Mouse (Mus musculus): ENCODE measurements at regions not wholly inside any gene's neighbourhood (a gene's known extent, or its start where the extent isn't known, plus 50 kb on each side); places are given as distances from the start of the nearest gene placed in this dataset.

GRCm38 (mm10) chr13:69867296-69868065 is 65.3 kb downstream of the Med10 start:
- no peak for DNase-seq (ENCODE audit: low spot score in 2 of 2)

DNA sequence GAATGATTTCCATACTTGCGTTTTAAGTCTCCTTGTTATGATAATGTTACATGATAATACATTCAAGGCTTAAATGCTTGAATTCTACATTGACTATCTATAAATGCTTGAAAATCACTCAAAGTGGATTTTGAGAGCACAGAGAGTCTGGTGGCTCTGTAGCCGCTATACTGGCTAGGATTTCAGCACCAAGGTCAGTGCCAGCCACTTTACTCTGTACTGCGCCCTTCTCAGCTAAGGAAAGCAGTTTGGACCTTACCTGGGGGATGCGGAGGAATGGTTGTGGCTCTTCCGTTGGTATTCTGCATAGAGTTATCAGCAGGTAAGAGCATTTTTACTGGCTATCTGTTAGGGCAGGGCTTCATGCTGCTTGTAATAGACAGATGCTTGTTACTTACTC is 94.3 kb downstream of the Med10 start:
- DNase-seq (ENCODE audit: low spot score in 2 of 2): no peak

DNA sequence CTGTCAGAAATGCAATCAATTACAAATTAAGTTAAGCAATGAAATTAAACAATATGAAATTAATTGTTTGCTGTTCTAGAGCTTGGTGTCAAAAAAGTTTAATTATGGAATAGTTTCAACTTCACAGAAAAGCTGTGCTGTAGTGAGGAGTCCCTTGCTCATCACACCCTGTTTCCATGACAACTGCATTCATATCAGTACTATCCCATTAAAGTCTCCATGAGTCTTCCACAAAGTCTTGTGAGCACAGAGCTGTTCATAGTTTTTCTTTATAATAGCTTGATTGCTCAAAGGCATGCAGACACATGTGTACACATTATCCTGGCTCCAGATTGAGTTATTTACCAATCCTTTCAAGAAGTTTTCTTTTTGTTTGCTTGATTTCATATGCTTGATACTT is 98.9 kb downstream of the Med10 start:
- DNase-seq (ENCODE audit: low spot score in 2 of 2): no peak

DNA sequence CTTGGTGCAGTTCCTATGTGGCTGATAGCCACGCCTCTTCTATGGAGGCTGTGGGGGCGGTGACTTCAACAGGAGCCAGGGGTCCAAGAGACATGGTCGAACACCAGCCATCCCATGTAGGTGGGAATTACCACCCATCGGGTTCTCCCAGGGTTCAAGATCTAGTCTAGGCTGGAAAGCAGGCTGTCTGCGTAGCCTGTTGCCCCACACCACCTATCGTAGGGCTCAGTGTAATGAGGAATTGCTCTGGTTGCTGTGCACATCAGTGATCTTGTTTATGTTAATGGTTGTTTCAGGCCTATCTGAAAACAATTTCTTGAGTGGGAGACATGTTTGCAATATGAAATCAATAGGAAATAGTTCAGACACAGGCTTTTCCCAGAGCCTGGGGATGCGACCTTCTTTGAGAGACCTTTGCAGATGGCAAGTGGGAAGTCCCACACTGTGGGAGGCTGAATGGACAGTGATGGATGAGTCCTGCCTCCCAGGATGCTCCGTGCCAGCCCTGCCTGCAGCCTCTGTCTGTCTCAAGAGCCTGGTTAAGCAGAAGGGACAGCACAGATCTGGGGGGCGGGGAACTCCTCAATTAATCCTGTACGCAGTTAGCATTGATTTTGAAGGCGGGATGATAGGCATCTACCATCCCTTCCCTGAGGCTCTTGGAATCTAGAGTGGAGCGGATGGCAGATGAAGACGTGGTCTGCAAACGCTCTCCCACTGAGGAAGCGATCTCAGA is 104.8 kb downstream of the Med10 start:
- no peak for DNase-seq (ENCODE audit: low spot score in 2 of 2)

GRCm38 (mm10) chr13:69915796-69916195 is 113.6 kb downstream of the Med10 start:
- DNase-seq (ENCODE audit: low spot score in 2 of 2): no peak

- DNase-seq (ENCODE audit: low spot score in 2 of 2): no peak
Observed at GRCm38 (mm10) chr13:69932695-69933550, 130.7 kb downstream of the Med10 start.

DNA sequence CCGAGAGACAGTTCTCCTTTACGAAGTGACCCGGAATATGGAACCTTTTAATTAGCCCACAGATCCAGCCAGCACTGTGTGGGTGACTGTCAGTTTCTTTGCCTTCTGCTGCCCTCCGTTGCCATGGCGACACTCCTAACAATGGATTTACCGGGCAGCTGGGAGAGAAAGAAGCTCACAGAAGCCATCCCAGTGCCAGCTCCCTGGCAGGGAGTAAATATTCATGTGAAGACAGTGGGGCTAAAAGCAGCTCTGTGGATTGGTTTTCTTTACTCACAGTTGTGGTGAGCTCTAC is 131.3 kb downstream of the Med10 start:
- DNase-seq (ENCODE audit: low spot score in 2 of 2): no peak

DNA sequence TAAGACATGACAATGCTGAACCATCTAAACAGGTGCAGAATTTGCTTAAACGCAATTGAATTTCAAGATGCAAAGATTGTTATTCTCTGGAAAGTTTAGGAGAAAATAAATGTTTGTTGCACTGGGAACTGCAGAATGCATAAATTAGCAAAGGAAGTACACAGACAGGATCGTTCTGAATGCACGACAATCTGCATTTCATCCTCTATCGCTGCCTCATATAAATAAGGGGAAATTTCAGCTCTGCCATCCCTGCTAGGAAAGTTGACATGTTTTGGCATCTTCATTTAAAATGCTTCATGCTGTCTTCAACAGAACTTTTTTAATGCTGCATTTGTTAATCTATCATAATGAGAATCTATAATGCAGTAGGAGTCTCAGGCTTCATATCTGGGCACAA is 137.6 kb downstream of the Med10 start:
- no peak for DNase-seq (ENCODE audit: low spot score in 2 of 2)

DNA sequence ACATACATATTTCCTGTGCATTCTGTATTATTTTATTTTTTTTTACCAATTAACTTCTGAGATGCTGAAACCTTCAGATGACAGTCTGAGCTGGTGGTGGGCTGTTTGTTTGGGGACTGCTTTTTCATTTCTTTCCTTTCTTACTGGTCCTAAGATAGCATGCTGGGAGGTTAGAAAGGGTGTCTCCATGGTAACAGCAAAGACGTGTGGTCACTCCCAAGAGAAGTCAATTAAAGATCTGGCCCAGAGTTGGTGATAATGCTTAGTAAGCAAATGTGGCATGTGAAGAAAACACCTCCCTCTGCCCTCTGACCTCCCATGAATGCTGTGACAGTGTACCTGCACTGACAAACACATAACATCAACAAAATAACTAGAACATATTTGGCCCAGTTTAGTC is 142.5 kb downstream of the Med10 start:
- no peak for DNase-seq (ENCODE audit: low spot score in 2 of 2)

DNA sequence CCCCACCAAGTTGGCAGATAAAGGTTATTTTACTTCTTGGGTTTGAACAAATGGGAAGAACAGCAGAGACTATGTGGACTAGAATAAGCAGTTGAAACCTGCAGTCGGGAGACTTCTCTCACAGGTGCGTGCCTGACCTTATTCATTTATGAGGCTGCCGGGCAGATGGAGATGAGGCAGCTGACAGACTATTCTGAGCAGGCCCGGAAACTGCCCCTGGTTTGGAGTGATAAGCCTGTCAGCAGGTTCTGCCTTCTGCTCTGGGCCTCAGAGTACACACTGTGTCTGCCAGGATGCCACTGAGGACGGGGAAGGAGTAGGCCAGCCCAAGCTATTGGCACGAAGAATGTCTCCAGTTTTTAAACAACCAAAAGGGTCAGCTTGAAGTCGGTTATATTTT is 144.4 kb downstream of the Med10 start:
- DNase-seq (ENCODE audit: low spot score in 2 of 2): no peak

GRCm38 (mm10) chr13:69952061-69952460 is 149.9 kb downstream of the Med10 start:
- no peak for DNase-seq (ENCODE audit: low spot score in 2 of 2)

DNA sequence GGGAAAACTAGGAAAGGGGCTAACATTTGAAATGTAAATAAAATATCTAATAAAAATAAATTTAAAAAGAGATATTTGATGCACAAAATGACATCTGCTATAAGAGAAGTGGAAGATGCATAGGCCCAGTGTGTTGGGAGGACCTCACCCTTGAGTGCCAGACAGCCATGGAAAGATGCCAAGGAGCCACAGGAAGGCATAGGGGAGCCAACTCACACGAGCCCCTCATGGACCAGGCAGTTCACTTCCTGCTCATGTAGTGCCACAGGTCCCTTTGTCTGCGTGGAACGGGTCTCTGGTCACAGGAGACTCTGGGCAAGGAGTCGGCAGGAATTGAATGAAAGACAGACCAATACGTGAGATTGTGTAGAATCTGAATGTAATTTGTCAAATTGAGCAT is 152.0 kb downstream of the Med10 start:
- no peak for DNase-seq (ENCODE audit: low spot score in 2 of 2)

DNA sequence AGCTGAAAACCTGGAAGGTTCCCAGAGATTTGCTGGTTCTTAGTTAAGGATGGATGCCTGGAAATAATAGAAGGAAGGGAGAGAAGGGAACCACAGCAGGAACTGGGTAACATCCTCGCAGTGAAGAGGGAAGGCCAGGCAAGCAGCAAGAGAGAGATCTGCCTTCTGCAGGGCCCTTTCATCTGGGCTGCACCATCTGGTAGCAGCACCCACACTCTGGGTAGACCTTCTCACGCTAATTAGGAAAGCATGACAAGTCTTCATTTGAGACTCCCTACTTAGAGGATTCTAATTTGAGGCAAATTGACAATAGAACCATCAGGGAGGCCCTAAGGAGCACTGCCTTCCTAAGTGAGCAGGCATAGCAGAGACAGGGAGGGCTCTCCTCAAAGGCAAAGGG is 153.3 kb downstream of the Med10 start:
- DNase-seq (ENCODE audit: low spot score in 2 of 2): no peak

- DNase-seq (ENCODE audit: low spot score in 2 of 2): no peak
Observed at GRCm38 (mm10) chr13:69963944-69964343, 161.7 kb downstream of the Med10 start.

DNA sequence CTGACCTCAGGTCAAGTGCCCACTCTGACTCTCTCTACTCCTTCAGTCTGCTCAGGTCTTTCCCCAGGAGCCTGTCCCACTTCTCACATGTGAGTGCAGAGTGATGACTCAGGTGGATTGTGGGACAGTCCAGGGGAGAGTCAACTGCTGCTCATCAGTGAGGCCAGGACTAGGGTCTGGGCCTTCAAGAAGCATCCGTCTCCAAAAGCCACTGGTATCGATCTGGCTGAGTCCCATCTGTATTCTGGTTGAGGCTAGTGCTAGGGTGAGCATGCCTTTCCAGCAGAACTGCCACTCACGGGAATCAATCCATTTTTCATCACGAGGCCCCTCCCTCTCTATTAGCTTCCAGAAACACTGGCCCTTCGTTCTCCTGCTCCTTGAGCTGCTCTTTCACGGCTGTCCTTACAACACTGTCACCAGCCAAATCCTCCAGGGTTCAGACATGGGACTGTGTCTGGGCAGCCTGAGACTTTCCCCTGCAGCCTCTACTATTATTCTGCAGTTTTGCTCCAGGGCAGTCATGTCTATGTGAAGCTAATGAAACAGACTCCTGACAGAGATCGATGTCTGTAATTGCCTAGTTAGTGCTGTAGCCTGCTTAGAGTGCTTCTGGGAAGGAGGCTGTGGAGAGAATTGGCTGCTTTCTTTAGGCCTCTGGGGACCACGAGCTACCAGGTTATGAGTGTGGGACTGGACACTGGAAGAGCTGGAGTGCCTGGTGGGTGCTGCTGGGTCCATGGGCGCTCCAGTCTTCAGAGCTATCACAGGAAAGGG is 169.3 kb downstream of the Med10 start:
- DNase-seq (ENCODE audit: low spot score in 2 of 2): no peak

DNA sequence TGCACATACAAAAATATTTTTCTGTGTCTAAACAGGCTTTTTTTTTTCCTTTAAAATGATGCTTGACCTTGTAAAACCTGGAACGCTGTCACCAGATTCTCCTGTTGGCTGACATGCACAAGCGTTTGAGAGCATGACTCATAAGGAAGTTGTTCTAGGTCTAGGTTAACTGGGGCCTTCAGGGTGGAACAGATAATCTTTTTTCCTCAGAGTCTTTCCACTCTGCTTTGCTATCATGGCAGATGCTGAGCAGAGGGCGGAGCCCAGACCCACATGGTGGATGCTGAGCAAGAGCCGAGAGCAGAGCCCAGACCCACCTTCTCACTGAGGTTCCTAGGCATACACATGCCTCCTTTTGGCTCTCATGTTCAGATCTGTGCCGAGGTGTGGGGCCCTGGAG is 172.6 kb downstream of the Med10 start:
- no peak for DNase-seq (ENCODE audit: low spot score in 2 of 2)

DNA sequence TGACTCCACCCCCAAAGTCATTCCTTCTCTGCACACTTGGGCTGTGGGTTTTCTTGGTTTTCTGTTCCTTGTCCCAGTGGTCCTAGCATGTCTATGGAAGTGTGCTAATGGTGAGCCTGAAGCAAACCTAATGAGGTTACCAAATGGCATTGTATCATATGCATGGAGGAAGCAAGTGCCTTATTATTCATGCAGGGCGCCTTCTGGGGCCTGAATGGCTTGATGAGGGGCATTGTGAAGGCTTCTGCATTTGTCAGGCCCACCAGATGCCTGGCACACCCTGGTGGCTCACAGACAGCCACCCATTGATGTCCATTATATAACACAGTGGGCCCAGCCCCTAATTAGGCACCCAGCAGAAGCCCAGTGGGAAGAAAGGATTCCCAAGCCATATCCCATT is 182.0 kb downstream of the Med10 start:
- no peak for DNase-seq (ENCODE audit: low spot score in 2 of 2)

DNA sequence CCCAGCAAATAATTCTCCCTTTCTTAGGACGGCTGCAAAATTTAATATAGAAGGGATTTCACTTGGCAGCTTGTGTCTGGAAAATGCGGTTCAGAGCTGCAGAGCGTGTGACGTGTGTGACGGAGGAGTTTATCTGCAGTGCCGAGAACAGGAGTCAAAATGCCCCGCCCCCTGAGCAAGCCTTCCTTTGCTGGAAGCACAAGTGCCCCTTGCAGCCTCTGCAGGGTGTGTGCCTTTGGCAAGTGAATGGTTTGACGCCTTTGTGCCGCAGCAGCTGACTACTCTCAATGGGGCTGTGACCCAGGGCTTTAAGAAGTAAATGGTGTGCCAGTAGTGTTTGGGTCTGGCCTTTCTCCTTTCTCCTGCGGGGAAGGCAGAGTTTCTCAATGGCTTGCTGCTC is 185.0 kb downstream of the Med10 start:
- no peak for DNase-seq (ENCODE audit: low spot score in 2 of 2)

- no peak for DNase-seq (ENCODE audit: low spot score in 2 of 2)
Observed at GRCm38 (mm10) chr13:69988319-69988718, 186.1 kb downstream of the Med10 start.

DNA sequence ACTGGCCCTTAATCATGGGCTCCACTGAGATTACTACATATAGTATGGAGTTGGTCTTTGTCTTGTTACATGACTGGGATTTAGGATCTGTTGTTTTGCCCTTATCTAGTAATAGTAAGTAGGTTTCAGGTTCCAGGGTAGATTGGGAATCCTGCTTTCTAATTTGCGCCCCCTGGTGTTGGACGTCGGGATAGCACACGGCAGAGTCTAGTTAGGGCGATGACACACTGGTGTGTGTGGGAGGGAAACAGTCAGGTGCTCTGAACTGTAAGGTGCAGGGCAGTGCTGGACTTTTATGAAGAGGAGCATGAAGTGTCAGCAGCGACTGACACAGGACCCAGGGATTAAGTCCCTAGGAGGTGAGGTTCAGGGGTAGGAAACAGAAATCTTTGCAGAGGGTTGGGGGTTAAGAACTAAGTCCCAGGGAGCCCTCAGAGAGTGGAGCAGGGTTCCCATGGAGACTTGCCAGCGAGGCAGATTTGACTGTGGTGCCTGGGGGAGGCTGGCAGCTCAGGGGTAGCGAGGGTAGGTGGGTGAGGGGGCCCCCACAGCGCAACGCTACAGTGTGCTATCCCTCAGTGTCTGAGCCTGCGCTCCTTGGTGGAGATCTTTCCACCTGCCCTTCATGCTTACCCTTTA is 189.2 kb downstream of the Med10 start:
- peak in 1 of 2 experiments; percentile 37 for DNase-seq (ENCODE audit: low spot score in 2 of 2)

DNA sequence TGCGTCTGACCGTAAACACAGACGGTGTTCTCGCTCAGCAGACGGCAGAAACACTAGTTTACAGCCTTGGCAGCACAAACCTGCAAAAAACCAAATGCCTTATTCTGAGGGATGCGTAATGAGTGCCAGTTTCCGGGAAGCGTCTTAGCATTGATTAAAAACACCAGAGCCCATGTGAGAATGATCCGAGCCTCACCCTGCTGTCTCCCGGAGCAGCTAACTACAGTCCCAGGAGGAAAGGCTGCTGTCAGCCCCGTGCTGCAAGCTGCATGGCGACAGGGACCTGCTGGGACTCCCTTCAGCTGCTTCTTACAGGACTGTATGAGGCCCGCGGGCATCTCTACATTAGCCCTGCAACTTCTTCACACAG is 189.7 kb downstream of the Med10 start:
- DNase-seq (ENCODE audit: low spot score in 2 of 2): no peak
